Mouse (Mus musculus) bone marrow macrophage, adult 2 months (primary cell): ENCODE data around the gene Olfr1359.

Experiments
- CTCF ChIP-seq: IDR thresholded peaks from 2 replicates; pipeline ENCODE4 v1.5.1; 2012; ENCODE audit warnings: low read depth, mild to moderate bottlenecking, low read length, moderate library complexity
- POLR2A ChIP-seq: IDR thresholded peaks from 2 replicates; pipeline ENCODE4 v1.6.1; 2012; ENCODE audit warnings: mild to moderate bottlenecking, low read depth, low read length, borderline replicate concordance

DNA sequence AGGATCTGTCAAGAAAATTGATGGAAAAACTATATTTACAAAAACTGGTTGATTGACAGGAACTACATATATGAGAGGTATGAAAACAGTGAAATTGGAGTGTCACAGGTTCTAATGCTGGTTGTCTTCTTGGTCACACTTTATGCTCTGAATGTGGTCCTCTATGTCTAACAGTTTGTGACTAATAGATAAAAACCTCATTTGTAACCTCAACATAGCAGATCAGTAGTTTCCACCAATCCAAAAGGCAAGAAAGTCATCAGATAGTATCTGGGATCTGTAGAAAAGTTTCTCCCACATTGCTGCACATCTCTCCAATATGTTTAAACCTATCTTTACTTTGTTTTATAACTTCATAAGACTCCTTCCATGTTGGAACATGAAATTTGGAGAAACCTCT lies 53.5 kb downstream of the Olfr1359 start:
- TF ChIP-seq CTCF (no peak), POLR2A (no peak)
